Mouse (Mus musculus) midbrain, embryonic 10.5 days (tissue): Measurements from ENCODE around the gene Sh2d4b. TPM values are rescaled to one million over a fixed set of nuclear protein-coding genes. Genes with fewer than 3 reads are reported as not detected.

Experiments used
- DNase-seq: peaks from one replicate; pipeline ENCODE4 v3.0.0-alpha.2; 2017; ENCODE audit warnings: low spot score
- H3K27ac ChIP-seq: fragments of 300-500 bp; sonication (generic); replicated peaks from 2 replicates; pipeline ENCODE4 v1.5.1; 2016; ENCODE audit warnings: mild to moderate bottlenecking
- H3K27me3 ChIP-seq: fragments of 300-500 bp; sonication (generic); 2 replicates; pipeline ENCODE4 v1.6.1; 2016; ENCODE audit warnings: low read depth, mild to moderate bottlenecking; ENCODE audit not compliant: poor library complexity, severe bottlenecking
- H3K36me3 ChIP-seq: fragments of 300-500 bp; sonication (generic); 2 replicates; pipeline ENCODE4 v1.6.1; 2016; ENCODE audit warnings: mild to moderate bottlenecking, moderate library complexity
- H3K4me1 ChIP-seq: fragments of 300-500 bp; sonication (generic); 2 replicates; pipeline ENCODE4 v1.6.1; 2016
- H3K4me3 ChIP-seq: fragments of 300-500 bp; sonication (generic); 2 replicates; pipeline ENCODE4 v1.5.1; 2016; ENCODE audit warnings: mild to moderate bottlenecking, moderate library complexity
- H3K9me3 ChIP-seq: fragments of 300-500 bp; sonication (generic); replicated peaks from 2 replicates; pipeline ENCODE4 v1.6.1; 2016; ENCODE audit warnings: mild to moderate bottlenecking
- WGBS: fragments of 180-500 bp; shearing (Covaris S2); methylation state at CpG from one replicate; pipeline ENCODE4 v1.1.7; 2016; 5-methylcytosine and 5-hydroxymethylcytosine counted together
- polyA plus RNA-seq: library from polyadenylated mRNA; unstranded; fragments of >200 nt; fragmentation: Nextera tagmentation; extraction: Ambion mirVana; gene quantifications from 2 replicates; pipeline ENCODE4 v1.2.1, GENCODE M21; 2016

The Sh2d4b gene
- polyA plus RNA-seq, 1 experiment from 2014 or later = 0.31 TPM

DNA sequence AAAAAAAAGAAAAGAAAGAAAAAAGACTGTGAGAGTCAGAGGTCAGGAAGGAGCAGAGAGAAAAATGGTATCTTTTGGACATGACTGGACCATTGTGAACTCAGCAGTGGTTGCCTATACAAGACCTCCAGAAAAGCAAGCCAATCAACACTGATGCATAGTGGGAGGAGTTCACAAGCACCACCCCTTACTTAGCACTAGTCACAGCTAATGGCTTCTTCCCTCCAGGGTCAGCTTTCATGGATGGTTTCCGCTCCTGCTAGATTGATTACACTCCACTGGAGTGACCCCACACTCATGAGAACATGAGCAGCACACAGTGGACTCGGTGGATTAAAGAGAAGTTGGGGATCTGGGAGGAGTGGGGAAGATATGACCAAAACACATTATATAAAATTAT is 7.2 kb upstream of the Sh2d4b start:
- H3K4me1 ChIP-seq = peaks cover 12% of the 10 kb centered on the region
- H3K9me3 ChIP-seq = no peaks in the 10 kb centered on the region
- no peaks in the 10 kb centered on the region for H3K27me3 ChIP-seq
- 81% methylated on average over 2 of the region's 2 CpGs for WGBS
- no peak overlapping the region for H3K4me3 ChIP-seq
- H3K27ac ChIP-seq = no peak overlapping the region
- DNase-seq = no peak
- peaks cover 12% of the 10 kb centered on the region for H3K36me3 ChIP-seq

GRCm38 (mm10) chr14:40897916-40898315 is 4.8 kb upstream of the Sh2d4b start:
- no peak overlapping the region for H3K4me3 ChIP-seq
- 89% methylated on average over 3 of the region's 3 CpGs for WGBS
- no peaks in the 10 kb centered on the region for H3K27me3 ChIP-seq
- DNase-seq = no peak
- no peaks in the 10 kb centered on the region for H3K36me3 ChIP-seq
- H3K9me3 ChIP-seq = no peaks in the 10 kb centered on the region
- peaks cover 16% of the 10 kb centered on the region for H3K4me1 ChIP-seq
- no peak overlapping the region for H3K27ac ChIP-seq

DNA sequence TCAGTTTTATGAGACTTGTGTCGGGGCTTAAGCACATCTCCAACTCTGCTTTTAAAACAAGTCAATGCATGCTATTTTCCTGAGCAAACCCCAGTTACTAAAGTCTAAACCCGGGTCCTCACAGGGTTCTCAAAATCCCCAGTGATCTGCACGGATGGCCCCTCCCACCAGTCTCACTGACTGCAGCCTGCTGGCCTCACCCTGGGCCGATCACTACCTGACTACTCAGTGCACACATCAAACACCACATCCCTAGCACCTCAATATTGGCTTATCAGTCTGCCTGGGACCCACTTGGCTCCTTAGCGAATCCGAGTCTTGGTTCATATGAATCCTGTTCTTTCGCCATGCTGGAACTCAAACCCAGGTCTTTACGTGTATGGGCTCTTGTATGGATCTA is 2.6 kb upstream of the Sh2d4b start:
- Histone ChIP-seq H3K36me3 (no peaks in the 10 kb centered on the region), H3K27me3 (no peaks in the 10 kb centered on the region), H3K4me3 (no peak overlapping the region), H3K9me3 (no peaks in the 10 kb centered on the region), H3K4me1 (peaks cover 8% of the 10 kb centered on the region), H3K27ac (no peak overlapping the region)
- 74% methylated on average over 8 of the region's 8 CpGs for whole genome bisulfite sequencing
- no peak for DNase-seq

DNA sequence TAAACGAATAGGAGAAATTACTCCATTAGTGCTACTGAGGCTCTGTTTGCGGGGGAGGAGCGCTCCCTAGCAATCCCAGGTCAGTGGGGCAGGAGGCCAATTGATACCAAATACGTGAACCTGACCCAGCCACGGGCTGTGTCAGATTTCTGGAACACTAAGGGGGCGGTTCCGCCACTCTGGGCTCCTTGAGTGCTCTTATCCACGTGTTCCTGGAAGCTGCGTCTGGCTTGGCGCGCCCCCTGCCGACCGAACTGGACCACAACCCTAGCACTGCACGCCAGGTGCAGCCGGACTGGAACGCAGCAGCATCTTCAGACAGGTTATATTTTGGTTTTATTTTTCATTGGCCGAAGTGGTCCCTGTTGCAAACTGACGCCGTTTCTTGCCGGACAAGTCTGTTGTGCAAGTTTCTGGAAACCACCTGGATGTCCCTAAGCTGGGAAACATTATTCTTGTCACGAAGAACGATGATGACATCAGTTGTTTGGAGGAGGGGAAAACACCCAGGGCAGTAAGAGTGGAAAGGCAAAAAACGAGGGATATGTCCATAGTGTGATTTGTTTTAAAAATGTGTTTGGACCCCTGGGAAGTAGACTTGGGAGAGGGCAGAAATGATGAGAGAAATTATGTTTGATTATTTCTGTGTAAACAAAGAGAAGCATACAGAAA is 1.6 kb upstream of the Sh2d4b start:
- Histone ChIP-seq H3K27me3 (no peaks in the 10 kb centered on the region), H3K9me3 (no peaks in the 10 kb centered on the region), H3K27ac (no peak overlapping the region), H3K4me1 (peaks cover 8% of the 10 kb centered on the region), H3K4me3 (peak overlapping the region; percentile 38), H3K36me3 (no peaks in the 10 kb centered on the region)
- WGBS = 20% methylated on average over 23 of the region's 23 CpGs
- DNase-seq = peak; percentile 77

DNA sequence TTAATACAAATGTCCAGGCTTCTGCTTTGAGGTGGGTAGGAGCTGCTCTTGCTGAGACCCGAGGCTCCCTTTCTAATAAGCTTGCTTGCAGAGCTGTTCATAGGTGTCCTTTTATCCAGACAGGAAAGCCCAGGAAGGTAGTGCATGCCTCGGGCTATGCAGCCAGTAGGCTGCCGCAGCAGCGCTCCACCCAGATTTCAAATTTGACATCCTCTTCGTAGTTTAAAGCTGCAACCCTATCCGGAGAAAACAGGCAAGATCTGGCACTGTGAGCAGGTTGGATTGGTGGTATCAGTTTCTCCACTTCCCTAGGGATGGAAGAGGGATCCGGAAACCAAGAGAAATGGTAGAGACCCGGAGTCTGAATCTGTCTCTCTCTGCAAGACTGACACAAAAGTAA is 818 bp upstream of the Sh2d4b start:
- H3K4me3 ChIP-seq = no peak overlapping the region
- no peaks in the 10 kb centered on the region for H3K27me3 ChIP-seq
- 77% methylated on average over 8 of the region's 8 CpGs for WGBS
- H3K36me3 ChIP-seq = no peaks in the 10 kb centered on the region
- H3K27ac ChIP-seq = no peak overlapping the region
- H3K9me3 ChIP-seq = no peaks in the 10 kb centered on the region
- DNase-seq = no peak
- peaks cover 8% of the 10 kb centered on the region for H3K4me1 ChIP-seq

DNA sequence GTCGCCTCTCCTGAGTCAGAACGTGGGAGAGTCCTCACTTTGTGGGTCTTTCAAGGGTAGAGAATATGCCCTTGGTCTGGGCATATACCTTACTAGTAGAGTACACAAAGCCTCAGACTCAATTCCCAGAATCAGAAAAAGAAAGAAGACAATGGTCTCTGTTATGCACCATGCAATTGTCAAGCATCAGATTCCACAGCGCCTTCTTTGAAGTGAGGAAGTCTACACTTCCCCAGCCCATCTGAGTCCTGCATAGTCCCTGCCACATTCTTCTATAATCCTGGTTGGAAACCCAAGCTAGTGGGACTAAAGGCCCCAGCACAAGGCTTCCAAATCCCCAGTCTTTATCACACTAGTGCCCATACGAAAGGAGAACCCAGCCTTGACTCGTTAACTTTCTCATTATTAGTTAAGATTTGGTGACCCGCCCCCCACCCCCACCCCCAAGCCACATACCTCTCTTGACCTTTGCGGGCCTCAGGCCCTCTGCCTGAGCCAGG is 690 bp downstream of the Sh2d4b start:
- Histone ChIP-seq H3K36me3 (no peaks in the 10 kb centered on the region), H3K27ac (no peak overlapping the region), H3K4me1 (peaks cover 8% of the 10 kb centered on the region), H3K27me3 (no peaks in the 10 kb centered on the region), H3K9me3 (no peaks in the 10 kb centered on the region), H3K4me3 (no peak overlapping the region)
- WGBS = 81% methylated on average over 7 of the region's 7 CpGs
- DNase-seq = no peak

DNA sequence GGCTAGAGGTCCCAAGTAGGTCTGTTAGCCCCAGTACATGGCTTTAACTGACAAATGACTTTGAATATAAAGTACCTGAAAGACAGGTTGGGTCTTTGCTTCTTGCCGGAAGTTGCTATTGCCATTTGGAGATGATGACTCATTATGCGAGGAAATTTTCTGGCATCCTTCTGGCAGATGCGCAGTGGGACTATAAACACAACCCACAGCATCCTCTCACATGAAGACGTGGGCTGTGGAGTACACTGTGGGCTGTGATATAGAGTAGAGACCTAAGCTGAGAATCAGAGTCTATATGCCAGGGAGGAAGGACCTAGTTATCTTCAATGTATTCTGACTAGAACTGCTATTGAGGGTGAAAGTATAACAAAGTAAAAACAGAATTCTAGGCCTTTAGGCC is 1.6 kb downstream of the Sh2d4b start:
- no peaks in the 10 kb centered on the region for H3K36me3 ChIP-seq
- peaks cover 8% of the 10 kb centered on the region for H3K4me1 ChIP-seq
- H3K27me3 ChIP-seq = no peaks in the 10 kb centered on the region
- H3K4me3 ChIP-seq = no peak overlapping the region
- H3K9me3 ChIP-seq = no peaks in the 10 kb centered on the region
- H3K27ac ChIP-seq = no peak overlapping the region
- WGBS = 98% methylated on average over 4 of the region's 4 CpGs
- no peak for DNase-seq

- Histone ChIP-seq H3K27me3 (no peaks in the 10 kb centered on the region), H3K27ac (no peak overlapping the region), H3K36me3 (no peaks in the 10 kb centered on the region), H3K9me3 (no peaks in the 10 kb centered on the region), H3K4me3 (no peak overlapping the region), H3K4me1 (peaks cover 6% of the 10 kb centered on the region)
- no peak for DNase-seq
- 74% methylated on average over 4 of the region's 4 CpGs for WGBS
These were observed 3.4 kb downstream of the Sh2d4b start for GRCm38 (mm10) chr14:40889704-40890103.

DNA sequence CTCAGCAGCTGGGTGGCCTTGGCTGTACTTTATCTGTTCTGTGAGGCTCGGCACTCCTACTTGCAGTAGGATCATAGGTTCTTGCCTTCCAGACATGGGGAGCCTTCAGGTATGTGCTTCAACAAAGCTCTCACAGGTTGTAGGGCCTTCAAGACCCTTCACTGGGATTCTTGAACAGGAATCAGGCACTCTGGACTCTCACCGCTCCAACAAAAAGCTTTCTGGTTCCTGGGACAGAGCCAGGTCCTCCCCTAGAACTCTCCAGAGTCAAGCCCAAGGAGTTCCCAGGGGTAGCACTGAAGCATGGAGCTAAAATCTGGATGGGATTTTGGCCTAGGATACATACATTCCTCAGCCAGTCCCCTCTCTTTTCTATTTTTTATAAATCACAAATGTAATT is 3.9 kb downstream of the Sh2d4b start:
- DNase-seq = no peak
- Histone ChIP-seq H3K9me3 (no peaks in the 10 kb centered on the region), H3K36me3 (no peaks in the 10 kb centered on the region), H3K4me1 (peaks cover 1% of the 10 kb centered on the region; the same call in 1 of the 2 replicates), H3K4me3 (no peak overlapping the region), H3K27me3 (no peaks in the 10 kb centered on the region), H3K27ac (no peak overlapping the region)
- 88% methylated on average over 2 of the region's 2 CpGs for WGBS

GRCm38 (mm10) chr14:40886428-40887202 is 6.5 kb downstream of the Sh2d4b start:
- Histone ChIP-seq H3K4me3 (no peak overlapping the region), H3K27me3 (no peaks in the 10 kb centered on the region), H3K4me1 (no peaks in the 10 kb centered on the region), H3K9me3 (no peaks in the 10 kb centered on the region), H3K27ac (no peak overlapping the region), H3K36me3 (no peaks in the 10 kb centered on the region)
- DNase-seq = no peak
- 84% methylated on average over 6 of the region's 6 CpGs for WGBS

DNA sequence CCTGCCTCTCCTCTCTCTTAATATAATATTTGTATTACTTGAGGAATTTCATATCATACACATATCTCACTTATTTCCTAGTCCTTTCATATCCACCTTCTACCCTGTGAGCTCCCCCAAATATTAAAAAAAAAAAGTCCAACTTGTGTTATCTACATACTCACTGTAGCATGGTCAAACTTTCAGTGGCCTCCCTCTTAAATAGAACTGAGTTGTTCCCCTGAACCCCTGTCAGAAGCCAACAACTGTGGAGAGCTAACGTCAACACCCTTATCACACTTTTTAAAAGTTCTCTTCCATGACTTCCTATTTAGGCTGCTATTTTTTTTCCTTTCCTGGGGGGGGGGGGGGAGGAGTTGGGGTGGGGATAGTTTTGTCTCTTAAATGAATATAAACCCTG is 7.3 kb downstream of the Sh2d4b start:
- no peak for DNase-seq
- Histone ChIP-seq H3K4me1 (no peaks in the 10 kb centered on the region), H3K36me3 (no peaks in the 10 kb centered on the region), H3K27ac (no peak overlapping the region), H3K4me3 (no peak overlapping the region), H3K9me3 (no peaks in the 10 kb centered on the region), H3K27me3 (no peaks in the 10 kb centered on the region)
- WGBS = 88% methylated on average over 1 of the region's 1 CpGs

DNA sequence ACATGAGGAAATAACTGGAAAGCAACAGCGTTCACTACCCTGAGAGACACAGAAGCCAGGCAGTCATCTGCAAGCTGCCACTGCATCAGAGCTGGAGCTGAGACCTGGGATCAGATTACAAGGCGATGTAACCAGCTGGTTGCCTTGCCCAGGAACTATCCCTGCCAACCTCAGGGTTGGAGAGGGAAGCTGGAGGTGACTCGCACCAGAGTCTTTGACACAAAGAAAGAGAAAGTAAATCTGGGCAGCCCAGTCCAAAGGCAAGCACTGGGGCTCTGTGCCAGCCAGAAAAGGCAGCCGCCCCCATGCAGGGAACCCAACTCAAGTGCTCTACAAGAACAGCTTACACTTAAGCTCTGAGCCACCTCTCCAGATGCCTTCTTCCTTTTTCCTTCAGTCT is 7.8 kb downstream of the Sh2d4b start:
- no peaks in the 10 kb centered on the region for H3K27me3 ChIP-seq
- no peaks in the 10 kb centered on the region for H3K9me3 ChIP-seq
- no peak for DNase-seq
- no peak overlapping the region for H3K27ac ChIP-seq
- no peaks in the 10 kb centered on the region for H3K4me1 ChIP-seq
- H3K36me3 ChIP-seq = no peaks in the 10 kb centered on the region
- WGBS = 26% methylated on average over 4 of the region's 4 CpGs
- H3K4me3 ChIP-seq = no peak overlapping the region

DNA sequence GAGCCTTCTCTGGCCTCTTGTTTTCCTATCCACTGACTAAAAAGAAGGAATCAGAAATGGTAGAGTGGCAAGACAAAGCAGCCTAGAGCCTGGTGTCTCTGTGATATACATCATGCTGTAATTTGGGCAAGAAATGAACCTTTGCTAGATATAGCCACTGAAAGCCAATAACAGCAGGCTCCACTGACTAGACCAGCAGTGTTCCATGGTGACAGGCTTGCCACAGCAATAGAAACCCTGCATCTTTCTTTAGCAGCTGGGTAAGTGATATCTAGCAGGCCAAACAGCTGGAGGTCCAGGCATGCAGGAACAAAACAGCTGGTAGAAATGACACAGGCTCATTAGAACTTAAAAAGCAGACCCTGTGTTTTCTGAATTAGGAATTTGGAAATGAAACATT is 18.5 kb downstream of the Sh2d4b start:
- no peaks in the 10 kb centered on the region for H3K27me3 ChIP-seq
- H3K4me1 ChIP-seq = no peaks in the 10 kb centered on the region
- H3K4me3 ChIP-seq = no peak overlapping the region
- no peak for DNase-seq
- no peak overlapping the region for H3K27ac ChIP-seq
- no peaks in the 10 kb centered on the region for H3K36me3 ChIP-seq
- H3K9me3 ChIP-seq = no peaks in the 10 kb centered on the region
